Mouse (Mus musculus) left cerebral cortex, postnatal 36 days (tissue): ENCODE measurements at regions not wholly inside any gene's neighbourhood (a gene's known extent, or its start where the extent isn't known, plus 50 kb on each side); places are given as distances from the start of the nearest gene placed in this dataset. TPM values are rescaled to one million over a fixed set of nuclear protein-coding genes. Genes with fewer than 3 reads are reported as not detected.

Experiments used
- DNase-seq, 2 experiments: peaks; one replicate each; pipeline ENCODE4 v3.0.0; 2021 to 2022; ENCODE audit warnings: low spot score in 2 of 2, mixed read lengths in 1 of 2
- intact Hi-C: fragments of 180-260 bp; cut with DNase I; formaldehyde crosslinking; loops from one replicate; pipeline ENCODE4 v1.15.1; 2025
- microRNA-seq: library from miRNA; unstranded; fragments of <30 nt; microRNA quantifications from one replicate; pipeline ENCODE4 v1.2.0, GENCODE M21; 2022

GRCm38 (mm10) chr8:107846141-107846540, 96.3 kb upstream of the Zfhx3 start:
- no peak for DNase-seq
- intact Hi-C loops: no loop called here

GRCm38 (mm10) chr8:107851236-107852043, 91.0 kb upstream of the Zfhx3 start:
- DNase-seq: no peak
- intact Hi-C loops: no loop called here

DNA sequence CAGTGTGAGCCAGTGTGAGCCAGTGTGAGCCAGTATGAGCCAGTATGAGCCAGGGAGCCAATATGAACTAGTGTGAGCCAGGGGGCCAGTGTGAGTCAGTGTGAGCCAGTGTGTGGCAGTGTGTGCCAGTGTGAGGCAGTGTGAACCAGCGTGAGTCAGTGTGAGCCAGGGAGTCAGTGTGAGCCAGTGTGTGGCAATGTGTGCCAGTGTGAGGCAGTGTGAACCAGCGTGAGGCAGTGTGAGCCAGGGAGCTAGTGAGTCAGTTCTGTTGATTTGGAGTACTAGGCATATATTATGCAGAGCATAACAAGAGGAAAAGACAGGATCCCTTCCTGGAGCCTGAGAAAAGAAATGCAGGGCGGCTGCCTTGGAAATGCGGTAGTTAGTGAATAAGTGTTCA, 82.7 kb upstream of the Zfhx3 start:
- intact Hi-C loops: no loop called here
- DNase-seq: peak in 1 of 2 experiments; percentile 4

- no peak for DNase-seq
- intact Hi-C loops: no loop called here
Measured at GRCm38 (mm10) chr8:107860251-107860650, 82.2 kb upstream of the Zfhx3 start.

- DNase-seq: no peak
- intact Hi-C loops: no loop called here
Measured at GRCm38 (mm10) chr8:107864802-107865651, 77.4 kb upstream of the Zfhx3 start.

DNA sequence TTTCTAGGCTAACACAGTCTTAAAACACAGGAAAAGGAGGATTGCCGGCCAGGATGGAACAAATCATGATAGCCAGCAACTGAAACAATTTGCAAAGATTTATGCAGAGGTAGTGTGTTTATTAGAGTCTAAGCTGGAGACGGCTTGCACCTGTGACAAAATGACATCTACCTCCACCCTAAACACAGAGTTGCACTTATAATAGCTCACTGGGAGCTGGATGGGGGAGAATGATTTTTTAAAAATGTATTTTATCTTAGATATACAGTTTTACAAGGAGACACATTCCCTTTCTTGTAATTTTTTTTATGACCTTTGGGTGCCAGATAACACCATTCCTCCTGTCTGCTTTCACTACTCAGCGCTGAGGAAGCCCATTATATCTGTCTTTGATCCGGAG, 76.7 kb upstream of the Zfhx3 start:
- DNase-seq: no peak
- intact Hi-C loops: no loop called here

DNA sequence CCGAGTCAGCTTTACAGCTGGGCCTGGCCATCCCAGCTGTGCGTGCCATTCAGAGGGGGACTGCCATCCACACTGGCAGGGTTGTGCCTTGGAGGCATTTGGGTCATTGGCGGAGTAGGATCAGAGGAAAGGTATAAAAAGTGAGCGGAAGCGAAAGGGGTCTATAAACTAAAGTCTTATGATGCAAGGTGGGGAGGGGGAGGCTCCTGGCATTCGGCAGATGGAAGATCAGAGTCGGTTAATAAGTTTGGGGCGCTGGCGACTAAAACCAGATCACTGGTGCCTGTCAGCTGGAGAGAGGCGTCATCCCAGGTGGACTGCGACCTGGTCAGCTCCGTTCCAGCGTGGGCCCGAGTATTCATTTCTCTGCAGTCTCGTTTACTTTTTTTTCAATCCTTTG, 70.7 kb upstream of the Zfhx3 start:
- intact Hi-C loops: no loop called here
- no peak for DNase-seq

DNA sequence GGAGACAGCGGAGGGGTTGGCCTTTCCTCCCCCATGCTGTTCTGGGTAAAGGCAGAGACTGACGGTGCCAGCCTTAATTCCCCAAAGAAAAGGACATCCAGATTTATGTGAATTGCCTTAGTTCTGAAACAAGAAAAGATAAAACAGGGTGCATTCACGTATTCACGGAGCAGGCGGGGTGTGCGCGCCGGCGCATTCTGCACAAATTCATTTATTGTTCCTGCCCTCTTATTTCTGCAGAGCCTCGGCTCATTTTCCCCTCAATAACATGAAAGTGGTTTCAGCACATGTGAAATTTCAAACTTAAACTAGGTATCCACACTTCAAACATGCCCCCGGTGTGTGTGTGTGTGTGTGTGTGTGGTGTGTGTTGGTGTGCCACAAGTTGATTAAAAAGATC, 70.3 kb upstream of the Zfhx3 start:
- DNase-seq: no peak

GRCm38 (mm10) chr8:107876455-107876854, 66.0 kb upstream of the Zfhx3 start:
- no peak for DNase-seq
- intact Hi-C loops: no loop called here

More for the DNA sequence above, 70.3 kb upstream of the Zfhx3 start:
- intact Hi-C loops: no loop called here

DNA sequence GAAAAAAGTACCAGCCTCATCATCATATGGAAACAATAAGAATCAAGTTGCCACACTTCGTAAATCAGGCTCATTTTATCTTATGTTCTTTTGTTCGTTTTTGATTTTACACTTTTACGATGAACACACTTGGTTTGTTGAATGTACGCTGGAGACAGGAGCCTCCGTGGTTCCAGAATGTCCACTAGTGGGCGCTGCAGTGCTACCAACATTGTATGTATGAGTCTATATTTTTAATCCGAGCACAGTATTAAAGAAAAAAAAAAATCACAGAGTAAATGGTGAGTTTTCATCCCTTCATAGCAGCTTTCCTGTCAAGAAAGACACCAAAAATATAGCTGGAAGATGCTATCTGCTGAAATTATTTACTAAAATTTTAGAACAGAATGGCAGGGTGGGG, 60.6 kb upstream of the Zfhx3 start:
- intact Hi-C loops: no loop called here
- DNase-seq: peak; percentile 41 to 52

DNA sequence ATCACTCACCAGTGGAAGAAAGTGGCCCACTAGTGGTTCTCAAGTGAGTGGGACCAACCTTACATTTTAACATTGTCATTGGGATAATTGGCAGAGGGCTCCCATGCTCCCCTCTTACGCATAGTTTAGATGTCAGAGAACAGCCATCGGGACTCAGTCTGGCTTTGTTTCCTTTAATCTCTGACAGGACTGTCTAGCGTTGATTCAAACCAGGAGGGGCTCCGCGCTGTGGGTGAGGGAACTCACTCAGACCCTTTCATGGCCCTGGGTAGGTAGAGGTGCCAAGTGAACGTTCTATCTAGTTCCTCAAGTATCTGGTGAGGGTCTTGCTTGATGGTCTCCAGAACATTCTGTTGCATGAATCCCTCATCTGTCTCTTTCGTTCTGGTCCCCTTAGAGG, 56.9 kb upstream of the Zfhx3 start:
- no peak for DNase-seq
- intact Hi-C loops: no loop called here

- intact Hi-C loops: no loop called here
- no peak for DNase-seq
Measured at GRCm38 (mm10) chr8:107885971-107886370, 56.5 kb upstream of the Zfhx3 start.

DNA sequence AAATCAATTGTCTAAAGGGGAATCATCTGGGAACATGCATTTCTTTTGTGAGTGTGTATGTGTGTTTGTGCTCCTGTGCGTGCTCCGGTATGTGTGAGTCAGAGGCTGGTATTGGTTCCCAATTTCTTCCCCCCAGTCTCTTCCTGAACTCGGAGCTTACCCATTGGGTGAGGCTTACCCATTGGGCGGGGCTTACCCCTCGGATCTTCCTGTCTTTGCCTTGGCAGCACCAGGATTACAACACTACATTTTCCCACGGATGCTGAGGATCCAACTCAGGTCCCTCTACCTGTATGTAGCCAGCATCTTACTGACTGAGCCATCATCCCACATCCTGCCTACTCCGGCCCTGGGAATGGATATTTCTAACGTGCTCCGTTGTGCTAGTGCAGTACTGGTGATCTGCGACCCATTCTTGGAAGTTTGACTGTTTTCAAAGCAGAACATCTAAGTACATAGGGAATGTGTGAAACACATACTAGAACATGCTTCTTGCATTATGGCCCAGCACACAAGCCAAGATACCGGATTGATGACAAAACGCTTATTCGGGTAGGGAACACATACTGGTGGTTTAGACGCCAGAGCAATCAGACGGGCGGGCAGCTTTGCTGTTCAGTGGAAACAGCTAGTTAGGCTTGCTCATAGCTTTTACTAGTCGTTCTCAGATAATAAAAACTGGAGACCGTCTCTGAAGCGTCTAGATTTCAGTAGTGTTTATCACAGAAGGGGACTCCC, 55.8 kb upstream of the Zfhx3 start:
- DNase-seq: no peak
- intact Hi-C loops: no loop called here

GRCm38 (mm10) chr8:107887333-107887732, 55.1 kb upstream of the Zfhx3 start:
- intact Hi-C loops: no loop called here
- DNase-seq: no peak

DNA sequence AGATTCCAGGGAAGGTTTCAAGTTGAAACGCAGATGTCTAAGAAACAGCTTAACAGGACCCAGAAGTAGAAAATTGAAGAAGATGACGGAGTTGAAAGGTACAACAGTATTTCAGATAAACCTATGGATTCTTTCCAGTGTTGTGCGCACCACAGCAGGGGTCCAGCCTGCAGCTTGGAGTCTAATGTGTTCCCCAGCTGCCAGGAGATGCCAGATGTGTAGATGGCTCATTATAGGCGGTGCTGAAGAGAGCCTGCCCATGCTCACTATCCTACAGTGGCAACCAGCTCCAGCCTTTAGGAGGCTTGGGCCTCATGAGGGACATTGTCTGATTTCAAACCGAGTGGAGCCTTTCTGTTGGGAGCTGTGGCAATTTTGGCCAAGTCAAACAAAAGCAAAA, 51.5 kb upstream of the Zfhx3 start:
- intact Hi-C loops: no loop called here

More for the DNA sequence above, 51.5 kb upstream of the Zfhx3 start:
- no peak for DNase-seq

Small RNA genes lying in the stretch of these regions (microRNA-seq; reads per million reads assigned to microRNA genes)
- gene Gm22825: not detected
- not detected for gene Gm23646
